Comparison of ENCODE assay signal across 21 mouse cellular contexts in genomic region chr11:85814678-85815077, GRCm38 (mm10). TPM values are rescaled to one million over a fixed set of nuclear protein-coding genes. Genes with fewer than 3 reads are reported as not detected.
"Had no signal": no experiment of that assay in that cellular context is flagged by ENCODE, and none has a peak within 500 bp of the region (broad histone marks: within the 10 kb centered on the region; RNA-seq: fewer than 3 reads in every experiment).

No protein-coding gene starts in this region.

- H3K4me2 ChIP-seq: kidney, embryonic 15.5 days; limb, embryonic 15.5 days; liver, embryonic 12.5 days; lung, embryonic 14.5 days; midbrain, embryonic 12.5 days; neural tube, embryonic 13.5 days had no signal

- H3K9ac ChIP-seq: kidney, embryonic 15.5 days; limb, embryonic 15.5 days; liver, embryonic 12.5 days; lung, embryonic 14.5 days; midbrain, embryonic 12.5 days; neural tube, embryonic 13.5 days had no signal

- DNase-seq: kidney, postnatal 14 days; left cerebral cortex, postnatal 4 days; lung, embryonic 14.5 days; lung, postnatal 14 days; right cerebral cortex, postnatal 4 days; spleen, adult 18-20 months; thymus, postnatal 4 days had no signal

- H3K4me3 ChIP-seq: kidney, embryonic 15.5 days; limb, embryonic 15.5 days; liver, embryonic 12.5 days; midbrain, embryonic 12.5 days; neural tube, embryonic 13.5 days had no signal

- H3K9me3 ChIP-seq: kidney, embryonic 15.5 days; limb, embryonic 15.5 days; liver, embryonic 12.5 days; midbrain, embryonic 12.5 days; neural tube, embryonic 13.5 days had no signal

- H3K36me3 ChIP-seq: kidney, embryonic 15.5 days; limb, embryonic 15.5 days; liver, embryonic 12.5 days; midbrain, embryonic 12.5 days; neural tube, embryonic 13.5 days had no signal

- H3K27me3 ChIP-seq: kidney, embryonic 15.5 days; neural tube, embryonic 13.5 days had no signal

- H3K27ac ChIP-seq: kidney, embryonic 15.5 days; limb, embryonic 15.5 days; liver, embryonic 12.5 days; midbrain, embryonic 12.5 days; neural tube, embryonic 13.5 days had no signal

- ATAC-seq: liver, embryonic 12.5 days; midbrain, embryonic 16.5 days had no signal

RNA-seq across cellular contexts. Expression of gene Gm11444, which starts 35.5 kb away (rescaled TPM):
- total RNA-seq: layer of hippocampus, adult 8-10 months; layer of hippocampus, postnatal 14 days; left cerebral cortex, adult 18-20 months; left cerebral cortex, postnatal 10 days; left cerebral cortex, postnatal 4 days; megakaryocyte-erythroid progenitor cell, adult 5-6 weeks had no signal
- polyA plus RNA-seq: kidney, embryonic 15.5 days; large intestine, adult 2 months; limb, embryonic 15.5 days; liver, embryonic 12.5 days; liver, embryonic 16.5 days; lung, embryonic 14.5 days; midbrain, embryonic 12.5 days; midbrain, embryonic 16.5 days; neural tube, embryonic 13.5 days; stomach, embryonic 14.5 days had no signal
